Mouse (Mus musculus) Patski (cell line): ENCODE data around the gene Nap1l4. TPM values are rescaled to one million over a fixed set of nuclear protein-coding genes. Genes with fewer than 3 reads are reported as not detected.

Source experiments
- ATAC-seq: fragments of 100-300 bp; one replicate; pipeline ENCODE4 v1.8.0; 2021
- CTCF ChIA-PET: fragments of 350-600 bp; sonication (Branson Sonifier 250); formaldehyde crosslinking; loops from one replicate; lab custom pipeline; 2022; ENCODE audit warnings: inconsistent platforms; lab: Charles Lee
- POLR2A ChIA-PET: fragments of 350-600 bp; sonication (Branson Sonifier 250); formaldehyde crosslinking; loops from one replicate; lab custom pipeline; 2022; ENCODE audit warnings: antibody characterized with exemption, inconsistent platforms; lab: Charles Lee
- DNase-seq: peaks from one replicate; pipeline ENCODE4 v3.0.0-alpha.2; 2011; ENCODE audit warnings: low read depth, low spot score
- H3K27me3 ChIP-seq: fragments of 371-371 bp; one replicate; pipeline ENCODE4 v1.5.1; 2021
- CTCF ChIP-seq: fragments of 100-300 bp; IDR thresholded peaks from one replicate; pipeline ENCODE4 v1.5.1; 2021
- in situ Hi-C: fragments of 300-500 bp; cut with MboI; formaldehyde crosslinking; loops from 3 replicates; pipeline ENCODE4 v1.11.1; 2018; ENCODE audit warnings: low pct_unique_long_range_greater_than_20kb, mixed read lengths
- polyA plus RNA-seq: library from polyadenylated mRNA; unstranded; gene quantifications from one replicate; pipeline ENCODE4 v1.2.3, GENCODE M21; 2021

Gene Nap1l4
- polyA plus RNA-seq, 1 experiment from 2014 or later: 127 TPM

GRCm38 (mm10) chr7:143533284-143533683 is 15.6 kb downstream of the Nap1l4 start:
- CTCF ChIA-PET: interaction anchor here (1.2 kb wide), 1 partner anchor 10 kb away, joined by 5 read pairs; no protein-coding TSS in a partner anchor
- ATAC-seq: no peak
- POLR2A ChIA-PET: no interaction called here
- H3K27me3 ChIP-seq: no peaks in the 10 kb centered on the region
- in situ Hi-C loops: no loop called here
- no peak for TF ChIP-seq CTCF
- no peak for DNase-seq

GRCm38 (mm10) chr7:143532410-143532809 is 16.5 kb downstream of the Nap1l4 start:
- no peak for ATAC-seq
- no peak for DNase-seq
- TF ChIP-seq CTCF: no peak
- in situ Hi-C loops: no loop called here
- H3K27me3 ChIP-seq: no peaks in the 10 kb centered on the region
- ChIA-PET CTCF (interaction anchor here (1.2 kb wide), 1 partner anchor 11 kb away, joined by 5 read pairs; no protein-coding TSS in a partner anchor), POLR2A (interaction anchor here (1.0 kb wide), 1 partner anchor 8 kb away, joined by 4 read pairs; no protein-coding TSS in a partner anchor)

- DNase-seq: no peak
- in situ Hi-C loops: no loop called here
- no peaks in the 10 kb centered on the region for H3K27me3 ChIP-seq
- no peak for TF ChIP-seq CTCF
- POLR2A ChIA-PET: no interaction called here
- no peak for ATAC-seq
- CTCF ChIA-PET: interaction anchor here (0.6 to 3.9 kb wide), 4 partner anchors 8 to 391 kb away, joined by 3 to 10 read pairs (median 3); no protein-coding TSS in a partner anchor
These were observed 29.6 kb downstream of the Nap1l4 start for GRCm38 (mm10) chr7:143519333-143519732.

DNA sequence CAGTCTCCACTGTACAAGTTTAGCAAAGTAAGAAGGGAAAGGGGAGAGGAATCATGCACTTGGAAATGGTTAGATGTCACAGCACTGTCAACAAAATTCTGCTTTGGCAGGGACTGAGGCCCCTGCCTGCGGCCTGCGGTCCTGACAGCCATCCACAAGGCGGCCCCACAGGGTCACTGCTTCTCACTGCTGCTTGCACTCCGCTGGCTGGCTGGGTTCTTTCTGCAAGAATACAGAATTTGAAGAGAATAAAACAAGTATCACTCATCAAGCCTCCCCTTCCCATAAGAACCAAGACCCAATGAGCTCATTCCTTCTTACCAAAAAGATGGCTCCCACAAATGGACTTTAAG is 34.5 kb downstream of the Nap1l4 start:
- TF ChIP-seq CTCF: no peak
- ATAC-seq: no peak
- no peak for DNase-seq
- ChIA-PET CTCF (no interaction called here), POLR2A (interaction anchor here (0.8 kb wide), 1 partner anchor 34 kb away, joined by 3 read pairs; no protein-coding TSS in a partner anchor)
- H3K27me3 ChIP-seq: no peaks in the 10 kb centered on the region
- in situ Hi-C loops: no loop called here

DNA sequence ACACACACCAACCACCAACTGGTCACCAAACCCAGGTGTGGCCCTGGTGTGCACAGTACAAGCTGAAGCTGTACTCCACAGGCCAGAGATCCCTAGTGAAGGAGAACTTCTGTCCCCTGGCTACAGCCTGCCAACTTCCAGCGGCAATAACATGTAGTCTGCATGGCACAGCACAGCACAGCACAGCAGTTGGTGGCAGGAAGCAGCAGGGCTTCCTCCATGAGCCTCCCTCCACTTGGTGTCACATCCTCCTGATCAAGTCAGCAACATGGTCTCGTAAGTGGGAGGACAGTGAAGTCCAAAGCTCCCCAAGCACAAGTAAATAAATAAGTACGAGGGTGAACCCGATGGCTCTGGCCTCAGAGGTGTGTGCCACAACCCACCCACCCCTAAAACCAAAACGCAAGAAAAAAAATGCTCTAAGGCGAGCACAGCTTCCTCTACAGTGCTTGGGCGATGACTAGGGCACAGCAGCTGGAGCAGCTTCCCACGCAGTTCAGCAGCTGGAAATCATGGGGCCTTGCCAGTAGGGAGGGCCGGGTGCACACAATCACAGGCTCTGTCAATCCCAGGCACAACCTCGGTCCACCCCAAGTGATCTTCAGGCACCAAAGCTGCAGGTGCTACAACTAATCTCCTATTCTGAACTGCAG is 35.0 kb downstream of the Nap1l4 start:
- ATAC-seq: no peak
- in situ Hi-C loops: no loop called here
- ChIA-PET POLR2A (interaction anchor here (0.8 kb wide), 1 partner anchor 34 kb away, joined by 3 read pairs; no protein-coding TSS in a partner anchor), CTCF (no interaction called here)
- H3K27me3 ChIP-seq: no peaks in the 10 kb centered on the region
- DNase-seq: no peak
- no peak for TF ChIP-seq CTCF

DNA sequence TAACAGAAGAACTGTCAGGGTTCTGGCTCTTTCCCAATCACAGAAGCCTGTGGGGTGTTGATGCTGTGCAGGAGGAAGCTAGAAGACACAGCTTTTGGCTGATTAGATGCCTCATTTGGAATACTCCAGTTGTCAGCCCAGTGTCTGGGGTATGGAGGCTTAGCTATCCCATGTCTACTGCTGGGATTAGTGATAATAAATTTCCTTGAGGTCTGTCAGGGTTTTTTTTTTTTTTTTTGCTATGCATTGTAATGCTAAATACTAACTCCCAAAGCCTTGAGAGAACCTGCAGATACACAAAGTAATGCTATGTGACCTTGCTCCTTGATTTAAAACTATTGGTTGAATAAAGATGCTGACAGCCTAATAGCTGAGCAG is 37.6 kb downstream of the Nap1l4 start:
- no peak for DNase-seq
- POLR2A ChIA-PET: interaction anchor here (0.7 kb wide), 1 partner anchor 923 kb away, joined by 4 read pairs; no protein-coding TSS in a partner anchor
- TF ChIP-seq CTCF: no peak
- in situ Hi-C loops: no loop called here
- no peak for ATAC-seq
- H3K27me3 ChIP-seq: no peaks in the 10 kb centered on the region
- CTCF ChIA-PET: interaction anchor here (1.1 to 2.6 kb wide), 3 partner anchors 41 to 45 kb away, joined by 3 to 6 read pairs (median 4); no protein-coding TSS in a partner anchor

DNA sequence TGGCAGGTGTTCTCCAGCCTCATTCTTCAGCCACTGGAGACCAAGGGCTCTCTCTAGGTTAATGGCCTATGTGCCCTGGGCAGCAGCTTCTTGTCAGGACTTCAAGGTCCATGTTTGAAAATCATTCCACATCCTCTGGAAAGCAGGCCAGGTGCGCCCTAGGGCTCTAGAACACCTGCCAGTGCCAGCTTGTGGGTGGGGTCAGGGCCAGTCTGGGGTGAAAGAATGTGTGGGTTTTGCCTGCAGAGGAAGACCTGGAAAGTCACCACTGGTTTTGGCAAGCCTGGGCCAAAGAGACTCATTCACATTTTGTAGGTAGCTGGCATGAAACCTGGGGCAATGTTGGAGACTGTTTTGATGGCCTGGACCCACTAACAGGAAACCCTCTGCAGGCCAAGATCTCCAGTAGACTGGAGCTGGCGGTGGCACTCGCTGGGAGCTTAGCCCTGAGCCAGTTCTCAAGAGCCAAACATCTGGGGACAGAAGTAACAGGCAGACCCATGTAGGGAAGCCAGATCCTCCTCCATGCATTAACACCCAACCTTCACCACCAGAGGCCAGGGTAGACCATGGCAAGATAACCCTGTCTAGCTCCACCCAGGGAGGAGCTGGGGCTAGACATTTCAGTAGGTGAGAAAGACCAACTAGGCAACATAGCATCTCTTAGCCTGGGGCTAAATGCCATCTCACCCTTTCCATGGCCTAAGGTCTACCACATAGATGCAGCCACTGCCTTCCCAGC is 38.1 kb downstream of the Nap1l4 start:
- POLR2A ChIA-PET: interaction anchor here (0.6 kb wide), 1 partner anchor 388 kb away, joined by 3 read pairs; no protein-coding TSS in a partner anchor
- DNase-seq: no peak
- no peaks in the 10 kb centered on the region for H3K27me3 ChIP-seq
- in situ Hi-C loops: no loop called here
- CTCF ChIA-PET: interaction anchor here (1.1 to 2.6 kb wide), 2 partner anchors 40 to 44 kb away, joined by 3 to 6 read pairs; no protein-coding TSS in a partner anchor
- TF ChIP-seq CTCF: no peak
- ATAC-seq: no peak

DNA sequence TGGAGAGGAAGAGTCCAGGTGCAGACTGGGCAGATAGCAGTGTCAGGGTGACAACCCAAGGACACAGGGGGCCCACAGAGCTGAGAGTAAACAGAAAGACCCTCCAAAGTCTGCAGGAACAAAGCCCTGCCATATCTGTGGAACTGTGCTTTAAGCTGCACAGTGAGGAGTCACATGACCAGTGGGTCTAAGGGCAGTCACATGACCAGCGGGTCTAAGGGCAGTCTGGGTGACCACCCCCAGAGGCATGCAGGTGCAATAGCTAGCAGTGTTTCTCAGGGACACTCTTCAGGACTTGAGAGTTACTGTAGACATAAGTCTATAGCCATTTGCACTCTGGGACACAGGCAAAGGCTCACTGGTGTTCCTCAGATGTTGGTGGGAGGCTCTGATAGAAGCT is 39.3 kb downstream of the Nap1l4 start:
- ATAC-seq: no peak
- no peak for TF ChIP-seq CTCF
- ChIA-PET CTCF (interaction anchor here (2.6 kb wide), 1 partner anchor 43 kb away, joined by 6 read pairs; no protein-coding TSS in a partner anchor), POLR2A (no interaction called here)
- in situ Hi-C loops: no loop called here
- H3K27me3 ChIP-seq: no peaks in the 10 kb centered on the region
- DNase-seq: no peak

- ChIA-PET CTCF (interaction anchor here (1.1 to 1.8 kb wide), 5 partner anchors 12 to 355 kb away, joined by 3 to 10 read pairs (median 4); no protein-coding TSS in a partner anchor), POLR2A (no interaction called here)
- ATAC-seq (no peak), DNase-seq (no peak)
- peaks cover 9% of the 10 kb centered on the region for H3K27me3 ChIP-seq
- in situ Hi-C loops: no loop called here
- peak; percentile 86 for TF ChIP-seq CTCF
These were observed 42.2 kb downstream of the Nap1l4 start for GRCm38 (mm10) chr7:143506675-143507074.

DNA sequence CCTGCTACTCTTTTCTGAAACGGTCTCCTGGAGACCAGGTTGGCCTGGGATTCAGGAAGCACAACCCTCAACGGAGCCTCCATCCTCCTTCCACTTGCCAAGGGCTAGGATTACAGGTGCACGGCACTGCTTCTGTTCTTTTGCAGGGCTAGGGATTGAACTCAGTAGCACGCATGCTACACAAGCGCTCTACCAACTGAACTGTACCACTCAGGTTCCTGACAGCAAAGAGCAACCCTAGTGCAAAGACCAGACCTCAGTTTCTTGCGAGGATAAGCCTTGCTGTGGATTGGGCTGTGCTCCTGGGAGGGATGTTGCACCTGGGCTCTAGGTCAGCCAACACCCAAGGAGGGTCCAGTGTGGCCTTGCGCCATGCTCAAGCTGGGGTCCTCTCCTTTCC is 42.6 kb downstream of the Nap1l4 start:
- H3K27me3 ChIP-seq: peaks cover 11% of the 10 kb centered on the region
- CTCF ChIA-PET: interaction anchor here (0.9 to 1.8 kb wide), 6 partner anchors 12 to 358 kb away, joined by 3 to 10 read pairs (median 4); no protein-coding TSS in a partner anchor
- ATAC-seq: no peak
- no peak for DNase-seq
- POLR2A ChIA-PET: no interaction called here
- TF ChIP-seq CTCF: no peak
- in situ Hi-C loops: no loop called here
